Mouse (Mus musculus) ES-Bruce4 (cell line): ENCODE measurements at regions not wholly inside any gene's neighbourhood (a gene's known extent, or its start where the extent isn't known, plus 50 kb on each side); places are given as distances from the start of the nearest gene placed in this dataset.

Source experiments
- H3K27ac ChIP-seq: 2 replicates; pipeline ENCODE4 v1.5.1; 2012; ENCODE audit warnings: low read length, inconsistent platforms; ENCODE audit not compliant: insufficient read depth
- H3K27me3 ChIP-seq: 2 replicates; pipeline ENCODE4 v1.6.1; 2012; ENCODE audit warnings: mild to moderate bottlenecking, low read length, inconsistent platforms; ENCODE audit not compliant: control insufficient read depth, poor library complexity, insufficient read depth, severe bottlenecking
- H3K36me3 ChIP-seq: 2 replicates; pipeline ENCODE4 v1.6.1; 2012; ENCODE audit warnings: inconsistent platforms, mild to moderate bottlenecking, low read length, moderate library complexity; ENCODE audit not compliant: control insufficient read depth, poor library complexity, insufficient read depth, severe bottlenecking
- H3K4me1 ChIP-seq: one replicate; pipeline ENCODE4 v1.8.1; 2011; ENCODE audit warnings: low read length; ENCODE audit not compliant: control insufficient read depth, insufficient read depth
- H3K4me3 ChIP-seq: 2 replicates; pipeline ENCODE4 v1.5.1; 2011; ENCODE audit warnings: low read depth, mild to moderate bottlenecking, low read length
- H3K9ac ChIP-seq: 2 replicates; pipeline ENCODE4 v1.6.1; 2012; ENCODE audit warnings: low read depth, mild to moderate bottlenecking, inconsistent platforms; ENCODE audit not compliant: poor library complexity, severe bottlenecking
- H3K9me3 ChIP-seq: replicated peaks from 2 replicates; pipeline ENCODE4 v1.6.1; 2012; ENCODE audit warnings: mild to moderate bottlenecking, low read length, inconsistent platforms; ENCODE audit not compliant: control insufficient read depth, poor library complexity, insufficient read depth, severe bottlenecking
- CTCF ChIP-seq: IDR thresholded peaks from one replicate; pipeline ENCODE4 v1.8.1; 2011; ENCODE audit warnings: low read depth, low read length
- EP300 ChIP-seq: IDR thresholded peaks from 2 replicates; pipeline ENCODE4 v1.6.1; 2011; ENCODE audit warnings: low read depth, low read length; ENCODE audit not compliant: insufficient read depth
- POLR2A ChIP-seq: IDR thresholded peaks from one replicate; pipeline ENCODE4 v1.8.1; 2011; ENCODE audit warnings: low read length; ENCODE audit not compliant: insufficient read depth

DNA sequence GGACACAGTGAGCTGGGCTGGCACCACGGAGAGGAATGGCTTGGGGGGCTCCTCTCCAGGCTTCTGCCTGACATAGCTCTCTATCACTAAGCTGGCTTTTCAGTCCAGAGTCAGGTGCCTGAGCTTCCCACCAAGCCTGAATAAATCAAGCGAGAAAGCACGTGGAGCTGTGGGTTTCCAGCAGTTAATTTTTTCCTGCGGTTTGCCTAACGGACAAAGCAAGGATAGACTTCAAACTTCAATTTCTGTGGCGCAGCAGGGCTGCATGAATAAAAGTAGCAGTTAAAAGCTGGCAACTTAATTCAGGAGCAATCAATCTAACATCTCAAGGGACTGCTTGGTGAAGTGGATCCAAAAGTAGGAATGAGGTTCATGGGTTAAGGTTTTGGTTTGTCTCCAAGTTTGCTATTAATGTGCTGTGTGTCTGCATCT is 317.1 kb upstream of the Rnaseh2b start:
- no peak overlapping the region for H3K27ac ChIP-seq
- TF ChIP-seq CTCF (no peak), POLR2A (no peak), EP300 (no peak)
- no peak overlapping the region for H3K9ac ChIP-seq
- H3K36me3 ChIP-seq = no peaks in the 10 kb centered on the region
- H3K27me3 ChIP-seq = no peaks in the 10 kb centered on the region
- no peaks in the 10 kb centered on the region for H3K4me1 ChIP-seq
- no peak overlapping the region for H3K4me3 ChIP-seq
- H3K9me3 ChIP-seq = no peaks in the 10 kb centered on the region

DNA sequence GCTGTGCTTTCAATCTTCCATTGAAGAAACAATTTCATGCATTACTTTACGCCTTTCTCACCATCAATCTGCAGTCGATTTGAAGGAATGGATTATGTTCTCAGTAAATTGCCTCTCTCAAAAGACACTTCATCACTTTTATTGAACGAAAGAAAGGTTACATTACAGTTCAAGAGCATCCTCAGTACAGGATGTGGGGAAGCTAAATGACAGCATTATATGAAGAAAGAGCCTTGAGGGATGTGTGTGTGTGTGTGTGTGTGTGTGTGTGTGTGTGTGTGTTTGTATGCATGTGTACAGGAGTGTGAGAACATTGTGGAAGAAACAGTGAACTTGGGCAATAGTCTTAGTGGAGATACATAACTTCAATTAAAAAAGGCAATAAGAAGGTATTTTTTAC is 311.8 kb upstream of the Rnaseh2b start:
- Histone ChIP-seq H3K36me3 (no peaks in the 10 kb centered on the region), H3K4me1 (no peaks in the 10 kb centered on the region)

DNA sequence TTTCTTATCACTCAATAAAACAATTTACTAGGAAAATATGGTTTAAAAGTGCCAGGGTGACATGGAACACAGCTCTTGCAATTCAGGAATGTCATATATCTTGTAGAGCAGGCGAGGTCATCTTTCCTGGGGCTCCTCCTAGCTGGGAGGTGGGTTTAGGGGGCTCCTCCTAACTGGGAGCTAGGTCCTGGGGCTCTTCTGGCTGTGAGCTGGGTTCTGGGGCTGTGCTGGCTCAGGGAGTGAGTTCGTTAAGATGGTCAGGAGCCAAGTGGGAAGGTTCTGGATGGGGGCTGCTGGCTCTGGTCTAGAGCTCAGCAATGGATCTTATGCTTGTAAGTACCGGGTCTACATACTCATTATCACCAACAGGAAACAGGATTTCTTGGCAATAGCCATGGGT is 306.8 kb upstream of the Rnaseh2b start:
- Histone ChIP-seq H3K4me1 (no peaks in the 10 kb centered on the region), H3K4me3 (no peak overlapping the region), H3K36me3 (no peaks in the 10 kb centered on the region), H3K9ac (no peak overlapping the region), H3K27me3 (no peaks in the 10 kb centered on the region), H3K9me3 (no peaks in the 10 kb centered on the region; the same call in 1 of the 2 replicates), H3K27ac (no peak overlapping the region)
- TF ChIP-seq POLR2A = no peak

More for the DNA sequence above, 311.8 kb upstream of the Rnaseh2b start:
- no peaks in the 10 kb centered on the region for H3K27me3 ChIP-seq
- no peaks in the 10 kb centered on the region; the same call in 1 of the 2 replicates for H3K9me3 ChIP-seq
- TF ChIP-seq CTCF (no peak), POLR2A (no peak), EP300 (no peak)
- no peak overlapping the region for H3K4me3 ChIP-seq
- no peak overlapping the region for H3K27ac ChIP-seq
- no peak overlapping the region for H3K9ac ChIP-seq

DNA sequence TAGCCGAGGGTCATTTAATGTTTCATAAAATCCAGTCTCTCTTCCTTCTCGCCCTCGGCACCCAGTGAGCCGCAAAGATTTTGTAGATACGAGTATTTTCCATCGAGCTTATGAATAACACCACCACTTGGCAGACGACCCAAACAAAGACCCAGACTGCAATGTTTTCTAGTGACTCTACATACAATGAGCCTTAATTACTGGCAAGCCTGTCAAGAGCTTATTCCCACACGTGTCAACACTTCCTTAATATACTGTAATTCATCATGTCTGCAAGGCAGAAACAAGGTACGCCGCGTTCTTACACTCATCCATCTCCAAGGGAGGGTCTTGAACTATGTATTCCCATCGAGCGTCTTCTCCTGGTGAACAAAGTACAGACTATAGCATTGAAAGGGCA is 306.2 kb upstream of the Rnaseh2b start:
- Histone ChIP-seq H3K9ac (no peak overlapping the region), H3K4me1 (no peaks in the 10 kb centered on the region), H3K36me3 (no peaks in the 10 kb centered on the region), H3K4me3 (no peak overlapping the region), H3K9me3 (no peaks in the 10 kb centered on the region; the same call in 1 of the 2 replicates), H3K27ac (no peak overlapping the region), H3K27me3 (no peaks in the 10 kb centered on the region)
- no peak for TF ChIP-seq CTCF
- TF ChIP-seq EP300 = no peak
- TF ChIP-seq POLR2A = no peak

DNA sequence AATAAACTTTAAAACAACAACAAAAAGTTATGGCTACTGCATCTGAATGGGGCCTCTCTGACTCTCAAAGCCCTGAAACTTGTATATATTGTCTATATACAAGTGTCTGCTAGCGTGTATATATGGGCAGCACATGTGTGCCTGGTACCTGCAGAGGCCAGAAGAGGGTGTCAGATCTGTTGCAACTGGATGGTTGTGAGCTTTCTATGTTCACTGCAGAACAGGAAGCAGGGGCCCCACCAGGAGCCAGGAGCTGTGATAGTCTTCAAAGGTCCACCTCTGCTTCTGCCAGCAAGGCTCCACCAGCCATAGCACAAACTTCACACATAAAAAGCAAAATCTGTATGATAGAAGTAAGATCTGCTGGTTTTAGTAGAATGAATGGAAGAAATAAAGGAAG is 297.1 kb upstream of the Rnaseh2b start:
- Histone ChIP-seq H3K9ac (no peak overlapping the region), H3K27ac (no peak overlapping the region), H3K4me1 (no peaks in the 10 kb centered on the region), H3K4me3 (no peak overlapping the region), H3K27me3 (no peaks in the 10 kb centered on the region), H3K9me3 (no peaks in the 10 kb centered on the region), H3K36me3 (no peaks in the 10 kb centered on the region)
- TF ChIP-seq EP300 (no peak), CTCF (no peak), POLR2A (no peak)

DNA sequence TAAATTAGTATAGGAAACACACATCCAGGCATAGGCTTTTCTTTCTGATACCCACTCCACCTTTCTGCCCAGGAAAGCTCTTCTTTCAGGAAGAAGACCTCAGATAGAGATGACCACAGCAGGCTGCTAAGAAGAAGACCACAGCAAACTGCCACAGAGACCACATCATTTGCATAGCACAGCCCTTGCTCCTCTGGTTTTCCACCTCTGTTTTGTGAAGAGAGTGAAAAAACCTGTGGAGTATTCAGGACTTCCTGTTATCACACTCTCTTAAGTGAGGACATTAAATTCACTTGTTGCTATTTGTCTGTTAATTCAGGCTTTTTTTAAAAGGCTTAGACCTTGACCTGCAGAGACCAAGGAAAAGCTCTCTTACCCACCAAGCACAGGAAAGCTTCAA is 294.7 kb upstream of the Rnaseh2b start:
- no peak for TF ChIP-seq EP300
- TF ChIP-seq POLR2A = no peak
- no peak for TF ChIP-seq CTCF
- Histone ChIP-seq H3K9me3 (no peaks in the 10 kb centered on the region), H3K36me3 (no peaks in the 10 kb centered on the region), H3K27ac (no peak overlapping the region), H3K4me1 (no peaks in the 10 kb centered on the region), H3K4me3 (no peak overlapping the region), H3K9ac (no peak overlapping the region), H3K27me3 (no peaks in the 10 kb centered on the region)
